Mouse (Mus musculus) CD4-positive, CD25-positive, alpha-beta regulatory T cell, adult 2 months (primary cell): ENCODE measurements around the gene Nr2f2.

Source experiments
- DNase-seq: peaks from one replicate; pipeline ENCODE4 v3.0.0-alpha.2; 2012; ENCODE audit warnings: low read depth, low spot score

Nr2f2 gene

GRCm38 (mm10) chr7:70365941-70366807 is at the start of gene Nr2f2:
Nr2f2 (minus strand) TSS chr7:70366735.
- no peak for DNase-seq

DNA sequence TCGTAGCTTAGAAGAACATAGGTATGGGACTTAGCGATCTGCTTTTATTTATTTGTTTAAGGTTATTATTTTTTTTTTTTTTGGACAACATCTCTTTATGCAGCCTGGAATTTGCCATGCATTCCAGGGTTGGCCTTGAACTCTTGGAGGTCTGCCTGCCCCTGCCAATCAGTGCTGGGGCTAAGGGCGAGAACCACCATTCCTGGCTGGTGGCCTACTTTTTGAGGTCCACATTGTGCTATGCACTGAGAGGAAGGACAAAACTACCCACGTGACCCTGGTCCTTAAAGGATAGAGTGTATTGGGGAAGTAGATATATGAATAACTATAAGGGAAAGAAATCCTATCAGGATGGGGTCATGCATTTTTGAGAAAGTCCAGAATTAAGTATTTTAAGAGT is 47.9 kb upstream of the Nr2f2 start:
- no peak for DNase-seq

GRCm38 (mm10) chr7:70413646-70414045 is 47.1 kb upstream of the Nr2f2 start:
- DNase-seq, result no peak

- no peak for DNase-seq
Observed at GRCm38 (mm10) chr7:70412900-70413299, 46.4 kb upstream of the Nr2f2 start.

- no peak for DNase-seq
Observed at GRCm38 (mm10) chr7:70410350-70410749, 43.8 kb upstream of the Nr2f2 start.

GRCm38 (mm10) chr7:70409890-70410289 is 43.4 kb upstream of the Nr2f2 start:
- DNase-seq, result no peak

- no peak for DNase-seq
Observed at GRCm38 (mm10) chr7:70408814-70409213, 42.3 kb upstream of the Nr2f2 start.

DNA sequence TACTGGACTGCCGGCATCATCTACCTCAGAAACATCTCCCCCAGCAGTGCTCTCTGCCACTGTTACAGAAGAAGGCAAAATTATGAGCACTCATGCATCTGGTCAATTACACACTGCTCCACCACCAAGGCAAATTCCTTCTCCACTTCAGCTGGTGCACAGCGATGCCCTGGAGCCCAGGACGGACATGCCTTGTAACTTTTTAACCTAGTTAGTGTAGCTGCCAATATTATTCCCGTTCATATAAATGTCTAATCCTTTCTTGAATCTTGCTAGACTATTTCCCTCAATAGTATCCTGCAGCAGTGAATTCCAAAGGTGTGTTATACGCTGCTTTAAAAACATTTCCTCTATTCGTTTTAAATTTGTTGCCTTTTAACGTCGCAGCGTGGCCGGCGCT is 40.6 kb upstream of the Nr2f2 start:
- no peak for DNase-seq

- DNase-seq, result no peak
Observed at GRCm38 (mm10) chr7:70406527-70406926, 40.0 kb upstream of the Nr2f2 start.

GRCm38 (mm10) chr7:70405466-70405865 is 38.9 kb upstream of the Nr2f2 start:
- no peak for DNase-seq

DNA sequence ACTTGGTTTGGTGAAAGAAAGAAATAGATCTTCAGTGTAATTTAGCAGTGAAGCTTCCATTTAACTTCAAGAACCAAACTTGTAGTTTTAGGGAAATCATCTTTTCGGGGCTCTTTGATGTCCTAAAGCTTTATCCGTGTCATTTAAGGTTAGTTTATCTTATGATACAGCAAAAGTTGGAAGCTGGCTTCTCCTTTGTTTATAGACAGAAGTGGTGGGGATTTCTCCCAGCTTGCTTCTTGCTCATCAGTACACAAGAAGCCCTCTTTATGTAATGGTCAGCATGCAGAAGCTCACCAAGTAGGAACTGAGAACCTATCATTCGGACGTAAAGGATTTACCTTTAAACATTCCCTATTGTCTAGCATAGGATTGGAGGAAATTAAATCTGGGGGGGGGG is 16.3 kb upstream of the Nr2f2 start:
- DNase-seq, result no peak

DNA sequence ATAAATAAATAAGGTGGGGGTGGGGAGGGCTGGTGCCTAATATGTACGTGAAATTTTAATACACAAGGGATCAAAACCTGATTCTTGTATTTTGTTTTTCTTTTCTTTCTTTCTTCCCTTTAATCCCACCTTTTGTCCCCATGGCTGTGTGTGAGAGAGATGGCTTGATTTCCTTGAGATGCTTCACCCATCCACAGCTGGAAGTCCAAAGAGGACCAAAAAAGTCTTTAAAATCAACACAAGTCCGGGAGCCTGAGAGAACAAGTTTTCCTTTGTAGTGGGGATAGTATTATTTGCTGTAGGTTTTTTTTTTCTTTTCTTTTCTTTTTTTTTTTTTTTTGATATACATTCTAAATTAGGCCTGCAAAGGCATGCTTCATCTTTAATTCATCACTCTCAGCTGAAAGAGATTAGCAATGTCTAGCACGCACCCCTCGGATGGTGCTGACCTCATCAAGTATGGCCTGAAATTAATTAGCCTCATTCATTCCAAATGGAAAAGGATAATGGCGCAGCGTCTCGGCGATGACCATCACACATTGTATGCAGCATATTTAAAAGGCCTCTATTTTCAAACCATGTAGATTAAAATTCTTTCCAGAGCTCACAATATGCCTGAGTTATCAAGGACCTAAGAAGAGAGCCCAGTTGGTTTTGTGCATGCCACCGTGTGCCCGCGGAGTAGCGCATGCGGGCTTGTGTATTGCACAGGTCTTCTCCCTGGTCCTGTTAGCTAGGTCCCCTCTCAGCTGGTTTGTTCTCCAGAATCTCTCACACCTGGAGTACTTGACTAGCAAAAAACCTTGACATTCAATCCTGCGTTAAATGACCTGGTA is 15.1 kb upstream of the Nr2f2 start:
- no peak for DNase-seq

- DNase-seq, result no peak
Observed at GRCm38 (mm10) chr7:70380943-70381342, 14.4 kb upstream of the Nr2f2 start.

- DNase-seq, result no peak
Observed at GRCm38 (mm10) chr7:70380246-70380645, 13.7 kb upstream of the Nr2f2 start.

- DNase-seq, result no peak
Observed at GRCm38 (mm10) chr7:70370552-70371262, 4.2 kb upstream of the Nr2f2 start.

GRCm38 (mm10) chr7:70369731-70370551 is 3.4 kb upstream of the Nr2f2 start:
- DNase-seq, result no peak

DNA sequence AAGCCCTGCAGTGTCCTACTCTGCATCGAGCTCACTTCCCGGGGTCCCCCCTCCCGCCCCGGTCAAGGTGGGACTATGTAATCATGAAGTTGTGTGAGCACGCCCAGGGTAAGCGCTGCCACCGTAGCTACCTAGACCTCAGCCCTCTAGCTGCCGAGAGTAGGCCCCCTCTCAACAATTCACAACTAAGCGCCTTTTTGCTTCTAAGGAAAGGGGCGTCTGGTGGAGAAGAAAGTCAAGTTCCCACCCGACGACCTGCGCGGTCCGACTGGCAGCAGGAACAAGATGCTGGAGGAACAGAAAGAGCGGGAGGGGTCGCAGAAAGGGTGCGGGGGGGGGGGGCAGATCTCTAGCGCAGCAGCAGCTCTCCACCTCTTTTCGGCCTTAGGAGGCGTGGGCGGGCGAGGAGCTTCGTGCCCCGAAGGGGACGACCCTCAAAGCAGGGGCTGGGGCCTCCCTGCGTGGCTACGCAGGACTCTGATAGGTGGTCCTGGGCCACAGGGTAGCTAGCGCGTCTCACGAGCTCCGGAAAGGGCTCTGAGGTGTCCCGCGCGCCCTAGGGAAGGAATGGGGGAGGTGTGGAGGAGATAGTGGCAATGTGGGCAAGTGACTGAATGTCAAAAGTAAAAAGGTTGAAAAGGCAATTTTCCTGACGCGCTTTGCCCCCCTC is 2.7 kb upstream of the Nr2f2 start:
- DNase-seq, result no peak

GRCm38 (mm10) chr7:70368751-70369060 is 2.2 kb upstream of the Nr2f2 start:
- no peak for DNase-seq

DNA sequence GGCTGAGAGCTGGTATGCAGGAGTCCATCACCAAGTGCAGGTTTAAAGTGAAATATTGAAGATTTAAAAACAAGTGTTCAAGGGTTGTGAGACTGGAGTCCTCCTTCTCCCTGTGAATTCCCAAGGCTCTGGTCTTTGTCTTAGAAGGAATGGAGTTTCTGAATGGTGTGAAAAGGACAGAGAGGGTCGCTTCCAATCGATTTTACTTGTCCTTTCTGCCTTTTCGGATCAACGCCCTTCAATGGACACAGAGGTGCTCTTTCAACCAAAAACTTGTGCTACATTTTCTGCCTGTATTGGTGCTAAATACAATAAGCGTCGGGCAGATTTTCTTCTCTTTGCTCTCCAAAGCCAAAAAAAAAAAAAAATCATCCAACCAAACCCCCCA is 1.7 kb upstream of the Nr2f2 start:
- no peak for DNase-seq

DNA sequence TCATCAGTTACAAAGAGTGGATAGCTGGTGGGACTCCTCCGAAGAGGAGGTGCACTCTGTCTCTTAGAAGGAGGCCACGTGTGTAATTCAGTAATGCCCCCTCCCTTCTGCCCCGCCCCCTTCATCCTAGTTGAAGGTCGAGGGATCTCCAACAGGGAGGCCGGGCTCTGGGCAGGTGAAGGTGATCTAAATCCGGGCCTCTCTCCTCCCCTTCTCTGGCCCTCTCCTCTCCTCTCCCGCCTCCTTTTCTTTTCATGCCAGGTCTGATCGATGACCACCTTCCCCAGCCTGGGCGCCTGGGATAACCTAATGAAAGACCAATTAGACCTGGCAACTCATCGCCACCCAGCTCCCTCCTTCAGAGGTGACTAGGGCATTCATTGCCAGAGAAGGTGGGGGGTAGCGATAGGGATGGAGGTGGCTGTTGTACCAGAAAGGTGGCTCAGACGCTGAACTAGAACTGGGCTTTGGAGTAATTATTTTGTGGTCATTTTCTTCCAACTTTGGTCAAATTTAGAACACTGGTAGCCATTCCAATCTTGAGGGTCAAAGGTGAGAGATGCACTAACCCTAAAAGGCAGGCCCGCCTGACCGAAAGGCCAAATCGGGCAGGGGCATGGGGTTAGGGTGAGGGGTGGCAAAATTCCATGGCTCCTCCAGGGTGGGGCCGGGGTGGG is 1.2 kb upstream of the Nr2f2 start:
- no peak for DNase-seq

DNA sequence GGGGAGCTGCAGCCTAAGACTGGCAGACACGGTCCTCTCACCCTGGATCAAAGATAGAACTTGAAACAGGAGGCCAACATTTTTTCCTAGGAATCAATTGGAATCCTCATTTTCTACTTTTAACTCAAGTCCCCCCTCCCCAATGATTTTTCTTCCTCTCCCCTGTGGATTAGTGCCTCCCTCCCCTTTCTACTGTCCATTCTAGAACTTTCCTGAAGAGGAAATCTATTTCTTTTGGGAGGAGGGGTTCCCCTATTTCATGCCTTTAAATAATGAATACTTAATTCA is 217 bp upstream of the Nr2f2 start:
- no peak for DNase-seq
